Mouse (Mus musculus): ENCODE results near the gene C87436.

GRCm38 (mm10) chr6:86438272-86439118 lies at the start of gene C87436:
- peak; percentile 37 for TF ChIP-seq CTCF (conservative IDR thresholded peaks at IDR 0.05; ENCODE audit: low read length)
- TF ChIP-seq POU5F1 (IDR thresholded peaks at IDR 0.05; ENCODE audit: borderline replicate concordance, low read length) = no peak
